Mouse (Mus musculus): ENCODE measurements around the gene Gm3239. TPM values are rescaled to one million over a fixed set of nuclear protein-coding genes. Genes with fewer than 3 reads are reported as not detected.

Gene Gm3239
- polyA plus RNA-seq (2017; shearing (Covaris generic)): not detected

DNA sequence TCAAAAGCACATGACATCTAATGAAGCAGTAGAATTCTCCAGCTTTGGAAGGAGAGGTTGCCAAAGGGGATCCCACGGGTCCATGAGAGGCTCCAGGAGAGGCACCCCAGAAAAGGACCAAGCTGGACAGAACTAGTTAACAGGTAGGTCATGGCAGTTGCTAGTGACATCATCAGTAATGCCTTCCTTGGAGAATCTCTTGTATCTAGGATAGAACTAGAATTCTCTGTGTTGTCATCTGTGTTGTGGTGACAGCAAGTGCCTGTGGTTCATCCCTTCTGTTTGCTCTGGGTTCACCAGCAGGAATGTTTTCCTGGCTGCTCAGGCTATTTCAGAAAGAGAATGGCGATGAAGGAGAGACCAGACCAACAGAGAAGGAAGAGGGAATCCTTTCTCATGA, at the start of gene Gm3239:
Gene Gm3239 (plus strand): TSS at position 301 of the 400 bp plus-strand sequence.

DNA sequence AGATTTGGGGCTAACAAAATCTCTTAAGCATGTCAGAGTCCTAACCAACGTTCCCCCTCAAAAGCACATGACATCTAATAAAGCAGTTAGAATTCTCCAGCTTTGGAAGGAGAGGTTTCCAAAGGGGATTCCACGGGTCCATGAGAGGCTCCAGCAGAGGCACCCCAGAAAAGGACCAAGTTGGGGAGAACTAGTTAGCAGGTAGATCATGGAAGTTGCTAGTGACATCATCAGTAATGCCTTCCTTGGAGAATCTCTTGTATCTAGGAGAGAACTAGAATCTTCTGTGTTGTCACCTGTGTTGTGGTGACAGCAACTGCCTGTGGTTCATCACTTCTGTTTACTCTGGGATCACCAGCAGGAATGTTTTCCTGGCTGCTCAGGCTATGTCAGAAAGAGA, 31.9 kb upstream of the Gm3239 start, which contains the start of gene Gm8159:
Gene Gm8159 (plus strand): TSS at position 301 of the 400 bp plus-strand sequence.

DNA sequence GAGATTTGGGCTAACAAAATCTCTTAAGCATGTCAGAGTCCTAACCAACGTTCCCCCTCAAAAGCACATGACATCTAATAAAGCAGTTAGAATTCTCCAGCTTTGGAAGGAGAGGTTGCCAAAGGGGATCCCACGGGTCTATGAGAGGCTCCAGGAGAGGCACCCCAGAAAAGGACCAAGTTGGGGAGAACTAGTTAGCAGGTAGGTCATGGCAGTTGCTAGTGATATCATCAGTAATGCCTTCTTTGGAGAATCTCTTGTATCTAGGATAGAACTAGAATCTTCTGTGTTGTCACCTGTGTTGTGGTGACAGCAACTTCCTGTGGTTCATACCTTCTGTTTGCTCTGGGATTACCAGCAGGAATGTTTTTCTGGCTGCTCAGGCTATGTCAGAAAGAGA, 44.9 kb downstream of the Gm3239 start, which contains the start of gene Gm7876:
Gene Gm7876 (plus strand): TSS at position 301 of the 400 bp plus-strand sequence.

Other genes starting within 250 kb of the Gm3239 start
- gene Gm3164, start 248.7 kb upstream of the Gm3239 start, polyA plus RNA-seq (2017; shearing (Covaris generic)): 3.0 TPM
- gene Gm3173, start 233.2 kb upstream of the Gm3239 start, polyA plus RNA-seq (2017; shearing (Covaris generic)): 1.8 TPM
- not detected for gene Gm3182, start 182.4 kb upstream of the Gm3239 start, polyA plus RNA-seq (2017; shearing (Covaris generic))
- gene Gm3047, start 108.8 kb upstream of the Gm3239 start, polyA plus RNA-seq (2017; shearing (Covaris generic)): not detected
- not detected for gene Gm8159, start 31.8 kb upstream of the Gm3239 start, polyA plus RNA-seq (2017; shearing (Covaris generic))
- not detected for gene Gm7876, start 45.0 kb downstream of the Gm3239 start, polyA plus RNA-seq (2017; shearing (Covaris generic))
- gene Gm3252, start 62.6 kb downstream of the Gm3239 start, polyA plus RNA-seq (2017; shearing (Covaris generic)): 2.0 TPM
- gene Gm9602, start 112.1 kb downstream of the Gm3239 start, polyA plus RNA-seq (2017; shearing (Covaris generic)): not detected
- gene Gm3269, start 173.9 kb downstream of the Gm3239 start, polyA plus RNA-seq (2017; shearing (Covaris generic)): not detected
- 1.6 TPM for gene Gm3264, start 191.4 kb downstream of the Gm3239 start, polyA plus RNA-seq (2017; shearing (Covaris generic))
- not detected for gene Gm3278, start 228.2 kb downstream of the Gm3239 start, polyA plus RNA-seq (2017; shearing (Covaris generic))